Mouse (Mus musculus): Measurements from ENCODE around the gene Banf1. TPM values are rescaled to one million over a fixed set of nuclear protein-coding genes. Genes with fewer than 3 reads are reported as not detected.
A peak's percentile ranks its signal among the peaks of the same experiment; 100 is the strongest.
"Not testable (repeated sequence)": the region's sequence is repeated elsewhere in the genome, so short reads cannot be mapped to it uniquely, and the experiment has no call there.

Banf1 gene
- polyA plus RNA-seq, 3 experiments from 2014 or later: 233 to 353 (median 259) TPM

DNA sequence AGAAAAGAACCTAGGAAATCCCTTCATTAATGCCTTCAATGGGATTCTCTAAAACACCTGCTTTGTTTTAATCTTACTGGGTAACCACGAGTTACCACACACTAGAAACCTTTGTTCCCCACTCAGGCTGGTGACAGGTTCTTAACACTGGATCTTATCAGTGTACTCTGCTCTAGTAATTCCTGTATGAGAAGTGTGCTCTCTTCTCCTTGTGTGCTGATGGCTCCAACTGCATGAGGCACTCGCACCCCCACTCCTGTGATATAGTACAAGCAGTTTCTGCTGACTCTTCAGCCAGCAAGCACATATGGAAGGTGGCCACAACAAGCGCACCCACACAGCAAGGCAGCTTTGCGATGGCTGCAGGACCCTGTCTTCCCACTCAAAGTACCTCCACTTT lies 7.2 kb upstream of the Banf1 start:
- no peak for ATAC-seq

DNA sequence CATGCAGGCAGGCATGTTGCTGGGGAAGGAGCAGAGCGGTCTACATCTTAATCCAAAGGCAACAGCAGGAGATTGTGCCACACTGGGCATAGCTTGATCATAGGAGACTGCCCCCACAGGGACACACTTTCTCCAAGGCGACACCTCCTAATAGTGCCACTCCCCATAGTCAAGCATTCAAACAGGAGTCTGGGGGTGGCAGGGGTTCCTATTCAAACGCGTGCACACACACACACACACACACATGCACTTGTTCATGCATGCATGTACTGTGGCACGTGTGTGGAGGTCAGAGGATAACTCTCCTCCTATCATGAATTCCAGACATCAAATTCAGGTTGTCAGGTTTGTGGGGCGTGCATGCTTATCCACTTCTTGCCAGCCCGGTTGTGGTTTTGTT lies 5.8 kb upstream of the Banf1 start:
- no peak for ATAC-seq

DNA sequence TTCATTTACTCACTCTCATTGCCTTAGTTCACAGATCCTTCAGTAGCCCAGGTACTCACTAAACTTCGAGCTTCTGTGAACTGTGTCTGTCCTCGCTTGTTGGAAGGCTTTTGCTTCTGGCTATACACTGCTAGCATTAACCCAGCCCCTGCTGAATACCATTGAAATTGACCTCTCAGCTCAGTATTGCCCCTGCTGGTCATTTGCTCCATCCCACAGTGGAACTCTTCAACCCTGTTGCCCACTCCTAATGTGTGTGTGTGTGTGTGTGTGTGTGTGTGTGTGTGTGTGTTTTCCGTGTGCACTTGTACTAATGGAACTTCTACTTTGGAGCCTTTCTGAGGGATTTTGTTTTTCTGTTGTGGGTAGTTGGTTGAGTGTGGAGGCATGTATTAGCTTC lies 4.0 kb upstream of the Banf1 start:
- no peak for ATAC-seq

DNA sequence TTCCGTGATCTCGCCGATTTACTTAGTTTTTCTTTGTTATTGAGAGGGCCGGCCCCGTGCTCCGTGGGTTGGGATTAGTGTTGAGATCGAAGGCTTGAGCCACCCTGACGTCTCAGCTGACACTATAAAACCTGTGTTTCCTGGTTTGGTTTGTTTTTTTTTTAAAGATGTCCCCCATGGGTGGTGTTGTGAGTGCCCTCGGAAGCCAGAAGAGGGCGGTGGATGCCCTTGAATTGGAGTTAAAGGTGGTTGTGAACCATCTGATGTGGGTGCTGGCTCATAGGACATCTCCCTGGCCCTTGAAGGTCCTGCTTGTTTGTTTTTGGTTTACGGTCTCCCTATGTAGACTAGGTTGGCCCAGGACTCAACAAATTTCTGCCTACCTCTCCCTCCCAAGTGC lies 487 bp upstream of the Banf1 start:
- no peak for ATAC-seq

DNA sequence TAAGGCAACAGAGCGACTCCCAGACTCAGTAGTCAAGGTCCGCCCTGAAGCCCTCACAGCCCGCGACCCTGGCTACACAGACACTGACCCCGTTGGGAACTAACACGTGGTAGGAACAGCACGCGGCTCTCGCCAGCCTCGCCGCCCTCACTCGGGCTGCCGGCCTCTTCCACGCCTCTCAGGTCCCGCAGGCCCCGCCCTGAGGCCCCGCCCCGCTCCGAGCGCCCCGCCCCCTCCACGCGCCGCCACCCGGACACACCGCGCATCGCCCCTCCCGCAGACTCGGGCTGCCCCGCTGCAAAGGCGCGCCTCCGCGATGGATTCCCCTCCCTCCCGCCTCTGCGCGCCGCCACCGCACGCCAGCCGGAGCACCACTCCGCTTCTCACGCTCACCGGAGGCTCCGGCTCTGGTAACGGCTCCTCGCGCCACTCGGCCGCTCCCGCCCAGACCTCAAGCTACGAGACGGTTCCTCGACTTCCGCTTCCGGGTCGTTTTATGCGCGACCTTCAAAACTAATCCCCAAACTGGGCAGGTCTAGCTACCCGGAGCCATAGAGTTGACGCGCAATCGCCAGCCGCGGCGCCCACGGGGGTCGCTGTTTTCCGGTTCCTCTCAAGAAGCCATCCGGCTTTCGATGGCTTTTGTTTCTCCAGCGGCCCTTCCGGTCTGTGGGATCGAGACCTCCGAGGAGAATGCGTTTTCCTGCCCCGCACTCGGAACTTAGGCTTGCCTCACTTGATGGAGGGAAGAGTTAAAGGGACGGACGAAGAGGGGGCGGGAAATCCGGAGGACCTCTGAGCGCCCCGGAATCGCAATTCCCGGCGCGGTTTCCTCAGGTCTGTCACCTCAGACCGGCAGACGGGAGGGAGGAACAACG lies 554 bp downstream of the Banf1 start, which contains the start of gene Eif1ad:
Gene Eif1ad, plus strand, starts transcription at position 567 of the 878 bp plus-strand sequence.
- ATAC-seq: peak; percentile 88

DNA sequence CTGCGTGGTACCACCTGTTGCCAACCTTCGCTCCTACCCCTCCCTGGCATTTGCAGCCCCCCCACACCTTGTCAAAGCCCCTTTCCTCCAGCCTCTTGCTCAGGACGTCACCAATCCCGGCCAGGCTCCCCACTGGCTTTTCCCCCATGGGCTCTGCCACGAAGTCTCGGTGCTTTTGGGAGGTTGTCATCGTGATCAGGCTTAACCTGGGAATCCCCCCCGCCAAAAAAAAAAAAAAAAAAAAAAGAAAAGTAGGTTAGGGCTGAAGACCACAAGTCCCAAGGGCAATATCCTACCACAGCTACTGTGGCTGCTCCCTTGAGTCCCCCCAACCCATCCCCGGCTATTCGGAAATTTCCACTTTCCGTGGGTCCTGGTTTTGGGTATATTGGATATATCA lies 1.2 kb downstream of the Banf1 start:
- peak; percentile 7 for ATAC-seq

DNA sequence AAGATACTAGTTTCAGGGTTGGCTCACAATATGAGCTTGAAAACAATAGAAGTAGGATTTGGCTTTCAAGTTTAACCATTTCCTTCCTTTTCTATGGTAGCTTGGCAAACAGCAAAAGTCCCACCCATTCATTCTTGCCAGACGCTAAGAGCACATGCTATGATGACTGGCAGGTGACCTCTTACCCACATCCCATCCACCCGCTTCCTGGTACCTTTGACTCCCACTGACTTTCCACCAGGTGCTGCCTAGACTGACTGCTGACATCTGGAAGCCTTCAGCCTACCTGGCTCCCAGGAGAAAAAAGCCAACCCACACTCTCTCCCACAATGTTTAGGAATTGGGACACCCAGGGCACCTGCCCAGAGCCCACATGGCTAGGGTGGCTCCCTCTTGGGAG lies 2.8 kb downstream of the Banf1 start:
- no peak for ATAC-seq

DNA sequence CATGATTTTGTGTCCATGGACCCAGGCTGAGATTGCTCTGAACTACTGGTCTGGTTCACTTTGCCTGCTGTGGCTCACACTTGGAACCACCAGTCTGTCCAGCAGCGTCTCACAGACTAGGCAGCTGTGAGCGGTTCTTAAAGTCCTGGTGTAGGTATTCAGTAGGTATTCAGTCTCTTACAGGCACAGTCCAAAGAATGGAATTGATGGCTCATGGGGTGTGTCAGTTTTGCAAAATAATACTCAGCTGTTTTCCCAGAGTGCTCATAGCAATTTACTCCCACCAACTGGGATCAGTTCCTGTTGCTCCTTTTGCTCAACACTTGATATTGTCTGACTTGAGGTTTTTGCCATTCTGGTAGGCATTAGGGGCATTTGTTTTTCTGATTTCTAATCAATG lies 4.8 kb downstream of the Banf1 start:
- ATAC-seq: no peak

DNA sequence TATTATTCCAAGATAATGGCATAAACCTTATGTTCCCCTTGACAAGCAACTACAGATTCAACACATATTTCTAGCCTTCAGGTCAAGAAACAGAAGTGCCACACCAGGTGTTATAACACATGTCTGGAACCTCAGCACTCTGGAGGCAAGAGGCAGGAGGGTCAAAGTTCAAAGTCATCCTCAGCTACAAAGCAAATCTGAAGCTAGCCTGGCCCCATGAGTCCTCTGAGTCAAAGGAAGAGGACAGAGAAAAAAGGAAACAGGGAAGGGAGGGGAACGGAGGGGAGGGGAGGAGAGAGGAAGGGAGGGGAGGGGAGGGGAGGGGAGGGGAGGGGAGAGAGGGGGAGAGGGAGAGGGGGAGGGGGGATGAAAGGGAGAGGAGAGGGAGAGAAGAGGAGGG lies 10.9 kb downstream of the Banf1 start:
- ATAC-seq: no peak

DNA sequence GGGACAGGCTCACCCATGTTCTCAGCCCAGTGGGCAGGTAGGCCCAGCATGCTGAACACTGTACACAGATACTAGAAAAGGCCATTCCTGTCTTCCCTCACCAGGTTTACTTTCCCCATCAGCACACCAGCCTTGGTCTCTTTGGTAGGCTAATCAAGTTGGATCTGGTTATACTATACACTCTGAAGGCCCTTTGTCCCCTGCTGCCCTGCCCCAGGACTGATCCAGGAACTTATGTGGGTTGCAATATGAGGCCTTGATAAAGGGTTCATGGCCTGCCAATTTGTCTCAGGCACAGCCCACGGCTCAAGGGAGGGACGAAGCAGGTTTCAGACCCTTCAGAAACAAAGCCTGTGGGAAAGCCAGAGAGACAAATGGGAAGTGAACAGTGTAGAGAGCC lies 13.4 kb downstream of the Banf1 start:
- no peak for ATAC-seq

DNA sequence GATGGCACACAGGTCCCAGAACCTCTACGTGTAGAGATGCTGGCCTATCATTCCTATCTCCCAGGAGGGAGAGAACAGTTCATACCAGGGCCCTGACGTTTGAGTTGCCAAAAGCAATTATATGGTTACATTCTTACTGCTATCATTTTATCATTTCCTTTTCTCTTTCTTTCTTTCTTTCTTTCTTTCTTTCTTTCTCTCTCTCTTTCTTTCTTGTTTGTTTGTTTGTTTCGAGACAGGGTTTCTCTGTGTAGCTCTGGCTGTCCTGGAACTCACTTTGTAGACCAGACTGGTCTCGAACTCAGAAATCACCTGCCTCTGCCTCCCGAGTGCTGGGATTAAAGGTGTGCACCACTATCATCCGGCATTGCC lies 17.5 kb downstream of the Banf1 start, which contains the start of gene Cst6:
Gene Cst6, minus strand, starts transcription at position 73 of the 372 bp plus-strand sequence.
- ATAC-seq: not testable (repeated sequence)

DNA sequence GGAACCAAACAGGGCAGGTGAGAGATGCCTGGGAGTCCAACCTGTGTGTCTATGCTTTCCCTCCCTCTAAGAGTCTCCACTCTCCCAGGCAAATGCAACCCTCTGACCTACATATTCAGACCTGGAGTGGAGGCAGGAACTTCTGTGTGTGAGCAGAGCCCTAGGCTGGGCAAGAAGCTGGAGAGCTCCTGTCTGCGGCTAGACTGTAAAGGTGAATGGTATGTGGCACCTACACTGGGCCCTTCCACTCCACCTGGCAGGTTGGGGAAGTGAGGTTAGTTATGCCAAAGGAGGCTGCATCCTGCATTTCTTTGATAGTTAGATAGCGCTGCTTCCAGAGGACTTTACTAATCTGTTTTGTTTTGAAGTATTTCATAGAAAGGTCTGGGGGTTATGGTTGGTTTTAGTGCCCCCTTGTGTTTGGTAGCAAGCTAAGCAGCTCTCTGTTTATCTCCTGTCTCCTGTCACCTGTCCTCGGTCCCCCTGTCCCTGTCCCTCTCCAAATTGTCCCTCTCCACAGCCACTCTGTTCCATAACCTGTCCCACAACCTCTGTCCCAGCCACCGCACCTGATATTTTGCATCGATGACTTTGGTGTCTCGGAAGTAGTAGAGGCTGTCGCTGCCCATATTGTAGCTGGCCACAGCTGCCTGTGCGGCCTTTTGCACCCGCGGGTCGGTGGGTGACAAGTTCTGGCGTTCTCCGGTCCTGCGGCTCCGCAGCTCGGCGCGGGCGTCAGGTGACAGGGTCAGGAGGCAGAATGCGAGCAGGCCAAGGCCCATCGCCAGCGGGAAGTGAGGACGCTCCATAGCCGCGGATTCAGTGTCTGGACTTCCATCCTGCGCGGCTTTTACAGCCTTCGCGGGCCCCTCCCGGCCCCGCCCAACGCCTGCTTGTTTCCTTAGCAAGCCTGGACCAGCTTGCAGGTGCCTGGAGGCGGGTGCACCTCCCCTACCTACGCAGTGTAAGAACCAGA lies 18.2 kb downstream of the Banf1 start:
- peak; percentile 38 for ATAC-seq

DNA sequence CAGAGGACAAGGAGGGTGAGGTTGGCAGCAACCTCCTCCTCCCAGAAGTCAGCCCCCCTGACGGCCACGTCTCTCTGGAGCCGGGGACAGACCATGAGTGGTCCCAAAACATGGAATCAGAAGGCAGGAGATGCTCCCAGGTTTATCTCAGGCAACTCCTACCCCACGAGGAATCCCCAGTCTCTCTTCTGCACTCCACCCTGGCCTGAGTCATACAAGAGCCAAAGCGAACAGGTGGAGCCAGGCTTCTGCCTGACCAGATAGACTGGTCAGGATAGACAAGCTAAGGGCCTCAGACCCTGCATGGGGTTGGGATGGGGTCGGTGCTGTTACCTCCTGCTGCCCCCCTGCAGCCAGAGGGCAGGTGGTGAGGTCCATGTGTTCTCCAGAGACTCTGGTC lies 18.9 kb downstream of the Banf1 start:
- ATAC-seq: no peak

DNA sequence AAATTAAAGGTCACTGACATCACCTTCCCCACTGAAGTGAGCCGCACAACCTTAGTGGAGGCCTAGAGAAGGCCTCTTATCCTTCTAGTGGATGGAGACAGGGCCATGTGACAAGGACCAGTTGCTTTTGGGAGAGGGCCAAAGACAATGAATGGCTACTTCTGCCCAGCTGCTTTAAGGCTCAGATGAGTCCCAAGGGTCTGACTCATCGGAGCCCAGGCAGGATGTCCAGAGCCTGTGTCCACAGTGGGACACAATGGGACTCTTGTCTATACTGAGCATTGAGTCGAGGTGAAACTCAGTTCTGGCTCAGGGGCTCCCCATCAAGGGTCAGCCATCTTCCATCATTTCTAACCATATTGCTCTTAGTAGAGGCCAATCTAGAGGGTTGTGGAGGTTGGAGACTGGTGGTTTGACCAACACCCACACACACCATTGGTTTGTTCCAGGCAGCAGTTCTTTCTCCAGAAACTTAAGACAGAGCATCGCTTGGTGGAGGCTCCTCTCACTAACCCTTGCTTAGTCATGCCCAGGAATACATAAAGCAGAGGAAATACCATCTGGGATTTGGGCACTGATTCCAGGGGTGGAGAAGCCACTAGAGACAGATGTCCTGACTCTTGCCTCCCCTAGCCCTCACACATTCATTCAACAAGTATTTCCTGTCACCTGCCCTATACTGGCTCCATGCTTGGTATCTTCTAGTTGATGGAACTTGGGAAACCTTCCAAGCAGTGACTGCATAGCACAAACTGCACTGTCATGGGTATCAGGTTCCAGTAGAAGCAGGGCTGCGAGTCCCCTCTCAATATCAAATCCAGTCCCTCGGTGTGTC lies 21.5 kb downstream of the Banf1 start:
- no peak for ATAC-seq

DNA sequence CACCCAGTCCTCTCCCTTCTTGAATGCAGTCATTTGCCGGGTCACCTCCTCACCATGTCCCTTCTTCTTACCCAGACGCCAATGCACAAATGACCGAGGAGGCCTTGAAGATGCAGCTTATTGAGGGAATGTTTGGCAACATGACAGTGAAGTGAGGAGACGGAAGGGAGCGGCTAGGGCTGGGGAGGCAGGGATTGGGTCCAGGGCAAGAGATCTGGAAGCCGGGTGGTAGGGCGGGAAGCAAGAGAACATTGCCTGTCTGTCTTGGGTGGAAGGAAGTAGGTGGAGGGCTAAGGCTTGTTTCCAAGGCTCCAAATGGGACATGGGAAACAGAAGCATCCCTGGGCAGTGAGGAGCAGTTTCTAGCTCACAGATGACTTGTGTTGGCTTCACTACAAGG lies 25.6 kb downstream of the Banf1 start:
- no peak for ATAC-seq

DNA sequence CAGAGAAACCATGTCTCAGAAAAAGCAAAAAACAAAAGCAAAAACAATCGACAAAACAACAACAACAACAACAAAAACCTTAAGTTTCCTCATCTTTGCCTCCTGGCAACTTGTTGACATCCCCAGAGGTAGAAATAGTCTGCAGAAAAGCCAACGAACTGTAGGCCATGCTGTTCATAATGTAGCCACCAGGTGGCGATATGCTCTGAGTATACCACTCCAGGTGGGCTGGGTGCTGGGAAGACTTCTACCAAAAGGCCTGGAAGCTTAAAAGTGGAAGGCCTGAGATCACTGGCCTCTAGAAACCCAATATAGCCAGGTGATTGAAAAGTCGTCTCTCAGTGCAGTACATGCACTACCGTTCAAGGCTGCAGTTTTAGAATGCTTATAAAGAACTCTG lies 29.0 kb downstream of the Banf1 start:
- ATAC-seq: no peak

DNA sequence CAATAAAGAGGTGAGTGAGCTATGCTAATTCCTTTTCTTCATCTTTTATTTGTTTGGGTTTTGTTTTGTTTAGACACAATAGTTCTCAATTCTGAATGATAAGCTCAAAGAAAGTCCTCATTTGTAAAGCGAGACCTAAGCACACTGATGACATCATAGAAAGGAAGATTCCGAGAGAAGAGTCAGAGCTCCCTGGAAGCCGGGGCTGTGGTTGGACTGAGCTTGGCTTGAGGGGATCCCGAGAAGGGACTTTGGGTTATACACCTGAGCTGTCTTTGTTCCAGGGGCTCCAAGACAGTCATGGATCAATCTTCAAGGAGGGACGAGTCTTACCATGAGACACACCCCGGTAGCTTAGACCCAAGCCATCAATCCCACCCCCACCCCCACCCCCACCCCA lies 31.5 kb downstream of the Banf1 start, which contains the start of gene Catsper1:
Gene Catsper1, plus strand, starts transcription at position 301 of the 400 bp plus-strand sequence.
- no peak for ATAC-seq

DNA sequence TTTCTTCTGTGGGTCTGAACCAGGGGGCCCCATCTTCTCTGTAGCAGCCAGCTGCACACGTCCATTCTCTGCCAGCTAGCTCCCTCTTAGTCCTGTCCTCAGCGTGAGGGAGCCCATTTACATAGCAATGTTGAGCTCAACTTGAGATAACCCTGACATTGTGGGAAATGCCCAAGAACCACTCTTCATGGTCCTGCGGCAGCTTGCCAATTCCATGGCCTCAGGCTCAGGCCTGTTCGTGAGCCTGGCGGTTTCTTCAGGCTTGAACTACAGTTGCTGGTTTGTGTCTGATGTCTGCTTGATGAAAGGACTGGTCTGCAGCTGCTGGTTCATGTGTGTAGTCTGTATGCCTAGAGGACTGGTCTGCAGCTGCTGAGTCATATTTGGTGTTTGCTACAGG lies 32.2 kb downstream of the Banf1 start:
- no peak for ATAC-seq

DNA sequence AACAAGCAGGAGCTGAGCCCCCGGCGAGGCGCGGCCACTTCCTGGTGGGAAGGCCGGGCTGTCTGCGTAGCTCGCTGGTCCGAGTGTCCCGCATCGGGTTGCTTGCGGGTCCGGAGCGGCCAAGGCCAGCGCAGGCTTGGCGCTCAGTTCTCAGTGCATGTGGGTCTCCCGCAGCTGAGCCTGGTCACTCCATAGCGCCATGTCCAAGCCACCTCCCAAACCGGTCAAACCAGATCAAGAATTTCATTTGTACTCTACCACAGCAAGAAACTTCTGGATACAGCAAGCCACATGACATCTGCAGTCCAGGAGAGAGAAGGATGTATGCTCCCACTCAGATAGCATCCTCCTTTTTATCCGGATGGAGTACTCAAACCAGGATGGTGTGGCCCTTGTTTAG lies 39.0 kb downstream of the Banf1 start:
- no peak for ATAC-seq

DNA sequence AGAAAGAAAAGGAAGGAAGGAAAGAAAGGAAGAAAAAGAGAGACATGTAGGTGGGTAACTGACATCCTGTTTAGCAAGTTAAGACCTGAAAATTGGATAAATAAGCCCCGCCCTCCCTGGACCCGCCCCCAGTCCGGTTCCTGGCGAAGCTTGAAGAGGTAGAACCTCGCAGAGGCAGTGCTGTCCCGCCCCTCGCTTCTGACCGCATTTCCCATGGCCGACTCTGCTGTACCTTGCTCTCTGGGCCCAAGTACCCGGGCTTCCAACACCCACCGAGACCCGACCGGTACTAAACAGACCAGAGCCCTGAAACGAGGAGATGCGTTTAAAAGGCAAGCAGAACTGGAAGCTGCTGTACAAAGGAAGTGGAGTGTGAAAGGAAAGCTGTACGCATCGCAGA lies 43.2 kb downstream of the Banf1 start:
- ATAC-seq: peak; percentile 50

Data from inflammation-experienced regulatory T-cells, adult 6 months (primary cell).